Mouse (Mus musculus): Measurements from ENCODE around the gene Sh3bp2. TPM values are rescaled to one million over a fixed set of nuclear protein-coding genes. Genes with fewer than 3 reads are reported as not detected.

Sh3bp2 gene
- polyA plus RNA-seq, 1 experiment = 33.8 TPM

DNA sequence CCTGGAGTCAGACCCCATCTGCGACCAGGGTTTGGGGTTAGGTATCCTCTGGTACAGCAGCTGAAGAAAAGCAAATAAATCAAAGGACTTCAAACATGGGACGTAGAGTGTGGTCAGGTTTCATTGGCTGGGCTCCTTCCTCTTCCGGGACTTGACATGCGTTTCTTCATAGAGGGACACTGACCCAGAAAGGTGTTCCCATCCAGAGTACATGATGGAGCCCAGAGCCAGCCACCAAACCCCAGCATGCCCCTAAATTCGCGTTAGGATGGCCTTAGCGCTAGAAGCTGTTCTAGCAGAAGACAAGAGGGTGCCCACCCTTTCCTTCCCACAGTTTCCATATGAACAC, 11.4 kb upstream of the Sh3bp2 start:
- H3K27ac ChIP-seq (ENCODE audit: control insufficient read depth, insufficient read depth, low read length) = no peak overlapping the region
- peaks cover 10% of the 10 kb centered on the region for H3K4me1 ChIP-seq (replicated peaks; ENCODE audit: control insufficient read depth, insufficient read depth, low read length)
- no peaks in the 10 kb centered on the region for H3K27me3 ChIP-seq (ENCODE audit: control insufficient read depth, insufficient read depth, low read length)
- DNase-seq = no peak
- 8% methylated on average over 7 of the region's 7 CpGs for WGBS
- TF ChIP-seq POLR2A (IDR thresholded peaks at IDR 0.05; ENCODE audit: control insufficient read depth, extremely low read depth, insufficient read depth, low read length, poor library complexity) = no peak
- no peak for TF ChIP-seq CTCF (IDR thresholded peaks at IDR 0.05; ENCODE audit: borderline replicate concordance, control insufficient read depth, extremely low read depth, insufficient read depth, low read length, poor library complexity)
- peak overlapping the region; percentile 77 for H3K4me3 ChIP-seq (ENCODE audit: control insufficient read depth, insufficient read depth, low read length)
- no peaks in the 10 kb centered on the region for H3K36me3 ChIP-seq (ENCODE audit: control insufficient read depth, insufficient read depth, low read length)

DNA sequence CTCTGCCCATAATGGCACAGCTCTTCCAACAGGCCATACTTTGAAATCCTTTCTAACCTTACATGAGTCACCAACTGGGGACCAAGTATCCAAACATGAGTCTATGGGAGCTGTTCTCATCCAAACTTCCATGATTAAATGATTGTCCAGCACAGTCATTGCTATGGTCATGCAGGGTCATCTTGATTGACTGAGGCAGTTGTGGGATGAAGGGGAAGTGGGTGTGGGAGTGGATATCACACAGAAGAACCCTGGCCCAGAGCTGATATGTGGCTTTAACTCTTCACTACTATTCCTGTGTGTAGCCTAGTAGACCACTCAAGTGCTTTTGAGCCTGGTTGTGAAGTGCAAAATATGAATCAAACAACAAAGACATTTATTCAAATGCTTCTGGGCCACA, 10.5 kb upstream of the Sh3bp2 start:
- no peak overlapping the region for H3K4me3 ChIP-seq (ENCODE audit: control insufficient read depth, insufficient read depth, low read length)
- H3K4me1 ChIP-seq (replicated peaks; ENCODE audit: control insufficient read depth, insufficient read depth, low read length) = peaks cover 17% of the 10 kb centered on the region
- no peak overlapping the region for H3K27ac ChIP-seq (ENCODE audit: control insufficient read depth, insufficient read depth, low read length)
- DNase-seq = no peak
- H3K36me3 ChIP-seq (ENCODE audit: control insufficient read depth, insufficient read depth, low read length) = no peaks in the 10 kb centered on the region
- TF ChIP-seq CTCF (IDR thresholded peaks at IDR 0.05; ENCODE audit: borderline replicate concordance, control insufficient read depth, extremely low read depth, insufficient read depth, low read length, poor library complexity) = no peak
- no peak for TF ChIP-seq POLR2A (IDR thresholded peaks at IDR 0.05; ENCODE audit: control insufficient read depth, extremely low read depth, insufficient read depth, low read length, poor library complexity)
- no peaks in the 10 kb centered on the region for H3K27me3 ChIP-seq (ENCODE audit: control insufficient read depth, insufficient read depth, low read length)

DNA sequence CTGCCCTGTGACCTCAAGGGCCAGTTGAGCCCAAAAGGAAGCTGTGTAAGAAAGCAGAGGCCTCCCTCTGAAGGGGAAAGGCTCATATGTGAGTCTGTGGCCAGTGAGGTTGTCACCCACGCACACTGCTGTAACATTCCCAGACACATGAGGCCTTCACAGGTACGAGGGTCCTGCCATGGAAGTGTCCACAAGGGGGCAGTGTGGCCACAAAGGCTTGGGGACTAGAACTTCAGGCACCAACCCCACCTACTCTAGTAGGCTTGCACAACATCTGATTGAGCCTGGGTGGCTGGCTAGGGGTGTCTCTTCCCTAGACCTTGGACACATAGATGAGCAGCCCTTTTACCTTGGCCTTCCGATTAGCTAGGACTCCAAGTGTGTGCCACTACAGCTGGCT, 7.7 kb upstream of the Sh3bp2 start:
- peak; percentile 87 for DNase-seq
- 23% methylated on average over 3 of the region's 3 CpGs for WGBS
- H3K27ac ChIP-seq (ENCODE audit: control insufficient read depth, insufficient read depth, low read length) = no peak overlapping the region
- no peak overlapping the region for H3K4me3 ChIP-seq (ENCODE audit: control insufficient read depth, insufficient read depth, low read length)
- no peaks in the 10 kb centered on the region for H3K36me3 ChIP-seq (ENCODE audit: control insufficient read depth, insufficient read depth, low read length)
- TF ChIP-seq CTCF (IDR thresholded peaks at IDR 0.05; ENCODE audit: borderline replicate concordance, control insufficient read depth, extremely low read depth, insufficient read depth, low read length, poor library complexity) (peak; percentile 94), POLR2A (IDR thresholded peaks at IDR 0.05; ENCODE audit: control insufficient read depth, extremely low read depth, insufficient read depth, low read length, poor library complexity) (no peak)
- no peaks in the 10 kb centered on the region for H3K27me3 ChIP-seq (ENCODE audit: control insufficient read depth, insufficient read depth, low read length)
- H3K4me1 ChIP-seq (replicated peaks; ENCODE audit: control insufficient read depth, insufficient read depth, low read length) = peaks cover 36% of the 10 kb centered on the region

DNA sequence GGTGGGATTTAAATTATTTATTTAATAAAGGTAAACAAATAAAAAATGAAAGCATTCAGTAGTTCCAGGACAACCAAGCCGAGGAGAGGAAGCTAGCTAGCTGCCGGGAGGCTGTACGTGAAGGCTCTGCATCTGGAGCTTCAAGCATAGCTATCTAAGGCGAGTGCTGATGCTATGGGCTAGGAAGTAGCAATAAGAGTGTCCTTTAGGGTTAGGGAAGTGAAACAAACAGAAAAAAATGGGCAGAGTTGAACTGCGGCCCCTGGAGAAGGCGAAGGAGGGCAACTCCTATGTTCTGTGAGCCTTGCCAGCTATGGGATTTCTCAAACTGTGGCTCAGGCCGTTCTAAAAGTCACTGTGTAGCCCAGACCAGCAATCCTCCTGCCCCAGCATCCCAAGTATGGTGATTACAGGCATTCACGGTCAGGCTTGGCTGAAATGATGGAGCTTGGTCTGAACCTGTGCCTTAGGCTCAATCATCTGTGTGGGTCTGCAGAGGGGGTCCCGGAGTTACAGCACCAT, 6.2 kb upstream of the Sh3bp2 start:
- WGBS = 82% methylated on average over 9 of the region's 9 CpGs
- DNase-seq = no peak
- Histone ChIP-seq H3K4me1 (replicated peaks; ENCODE audit: control insufficient read depth, insufficient read depth, low read length) (peaks cover 38% of the 10 kb centered on the region), H3K36me3 (ENCODE audit: control insufficient read depth, insufficient read depth, low read length) (no peaks in the 10 kb centered on the region), H3K27ac (ENCODE audit: control insufficient read depth, insufficient read depth, low read length) (no peak overlapping the region), H3K27me3 (ENCODE audit: control insufficient read depth, insufficient read depth, low read length) (no peaks in the 10 kb centered on the region), H3K4me3 (ENCODE audit: control insufficient read depth, insufficient read depth, low read length) (no peak overlapping the region)
- TF ChIP-seq POLR2A (IDR thresholded peaks at IDR 0.05; ENCODE audit: control insufficient read depth, extremely low read depth, insufficient read depth, low read length, poor library complexity) = no peak
- no peak for TF ChIP-seq CTCF (IDR thresholded peaks at IDR 0.05; ENCODE audit: borderline replicate concordance, control insufficient read depth, extremely low read depth, insufficient read depth, low read length, poor library complexity)

DNA sequence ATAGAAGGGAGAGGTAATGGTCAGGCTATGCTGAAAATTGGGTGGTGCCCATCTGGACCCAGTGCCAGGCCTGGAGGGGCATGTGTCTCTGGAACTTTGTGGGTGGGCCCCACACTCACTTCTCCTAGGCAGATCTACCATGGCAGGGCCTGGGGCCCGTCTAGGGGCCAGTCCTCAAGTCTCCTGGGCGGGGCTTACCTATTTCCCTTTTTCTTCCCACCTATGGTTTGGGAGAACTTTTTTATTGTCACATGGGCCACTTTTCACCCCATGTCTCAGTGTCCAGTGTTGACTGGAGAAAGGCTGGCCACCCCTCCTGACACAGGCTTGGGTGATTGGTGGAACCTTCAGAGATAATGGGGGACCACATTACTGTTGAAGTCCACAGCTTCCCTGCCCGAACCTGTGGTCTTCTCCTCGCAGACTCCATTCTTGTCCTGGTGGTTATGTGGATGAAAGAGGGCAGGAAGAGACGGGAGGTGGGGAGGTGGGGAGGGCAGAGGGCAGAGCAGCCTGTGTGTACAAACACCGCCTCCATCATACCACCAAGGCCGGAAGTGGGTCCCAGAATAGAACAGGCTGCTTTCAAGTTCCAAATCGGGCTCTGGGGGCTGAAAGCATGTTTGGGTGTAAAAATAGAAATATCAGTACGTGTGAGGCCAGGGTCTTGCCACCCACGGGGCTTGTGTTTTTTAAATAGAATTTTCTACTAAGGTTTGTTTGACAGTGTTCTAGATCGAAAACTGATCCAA, 5.0 kb upstream of the Sh3bp2 start:
- H3K36me3 ChIP-seq (ENCODE audit: control insufficient read depth, insufficient read depth, low read length) = no peaks in the 10 kb centered on the region
- TF ChIP-seq POLR2A (IDR thresholded peaks at IDR 0.05; ENCODE audit: control insufficient read depth, extremely low read depth, insufficient read depth, low read length, poor library complexity) (no peak), CTCF (IDR thresholded peaks at IDR 0.05; ENCODE audit: borderline replicate concordance, control insufficient read depth, extremely low read depth, insufficient read depth, low read length, poor library complexity) (no peak)
- H3K4me1 ChIP-seq (replicated peaks; ENCODE audit: control insufficient read depth, insufficient read depth, low read length) = peaks cover 41% of the 10 kb centered on the region
- H3K27ac ChIP-seq (ENCODE audit: control insufficient read depth, insufficient read depth, low read length) = peak overlapping the region; percentile 45; the same call in 1 of the 2 replicates
- H3K4me3 ChIP-seq (ENCODE audit: control insufficient read depth, insufficient read depth, low read length) = no peak overlapping the region
- DNase-seq = peak; percentile 78
- no peaks in the 10 kb centered on the region for H3K27me3 ChIP-seq (ENCODE audit: control insufficient read depth, insufficient read depth, low read length)
- 12% methylated on average over 11 of the region's 11 CpGs for WGBS

DNA sequence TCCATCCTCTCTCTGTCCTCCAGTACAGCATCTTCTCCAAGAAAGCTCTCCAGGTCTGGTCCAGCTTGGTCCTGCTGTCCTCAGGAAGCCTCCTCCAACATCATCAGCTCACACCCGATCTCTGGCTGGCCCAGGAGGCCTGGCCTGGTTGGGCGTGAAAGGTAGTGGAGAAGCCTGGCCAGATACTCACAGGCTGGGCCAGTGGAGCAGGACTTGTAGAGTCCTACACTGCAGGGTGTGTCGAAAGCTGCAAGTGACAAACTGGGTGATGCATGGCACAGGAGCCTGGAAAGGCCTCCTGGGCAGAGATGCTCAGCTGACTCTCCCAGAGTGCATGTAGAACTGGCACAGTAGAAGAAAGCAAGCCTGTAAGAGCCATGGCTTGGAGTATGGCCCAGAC, 4.3 kb upstream of the Sh3bp2 start:
- 58% methylated on average over 3 of the region's 3 CpGs for WGBS
- Histone ChIP-seq H3K27ac (ENCODE audit: control insufficient read depth, insufficient read depth, low read length) (peak overlapping the region; percentile 45; the same call in 1 of the 2 replicates), H3K4me1 (replicated peaks; ENCODE audit: control insufficient read depth, insufficient read depth, low read length) (peaks cover 47% of the 10 kb centered on the region), H3K27me3 (ENCODE audit: control insufficient read depth, insufficient read depth, low read length) (no peaks in the 10 kb centered on the region), H3K4me3 (ENCODE audit: control insufficient read depth, insufficient read depth, low read length) (no peak overlapping the region), H3K36me3 (ENCODE audit: control insufficient read depth, insufficient read depth, low read length) (no peaks in the 10 kb centered on the region)
- DNase-seq = no peak
- TF ChIP-seq POLR2A (IDR thresholded peaks at IDR 0.05; ENCODE audit: control insufficient read depth, extremely low read depth, insufficient read depth, low read length, poor library complexity) (no peak), CTCF (IDR thresholded peaks at IDR 0.05; ENCODE audit: borderline replicate concordance, control insufficient read depth, extremely low read depth, insufficient read depth, low read length, poor library complexity) (no peak)

All from thymus, adult 2 months (tissue).